Mouse (Mus musculus) heart, adult 2 months (tissue): ENCODE results near the gene Sstr2.

Experiments used
- CTCF ChIP-seq: fragments of 200-600 bp; IDR thresholded peaks from 2 replicates; pipeline ENCODE4 v1.8.1; 2022; ENCODE audit warnings: antibody characterized with exemption, mild to moderate bottlenecking, moderate library complexity
- POLR2A ChIP-seq: fragments of 200-500 bp; IDR thresholded peaks from 2 replicates; pipeline ENCODE4 v1.6.1; 2011; ENCODE audit warnings: mild to moderate bottlenecking, low read depth, low read length, control low read depth; ENCODE audit not compliant: insufficient read depth

- TF ChIP-seq POLR2A (no peak), CTCF (no peak)
Measured at GRCm38 (mm10) chr11:113667122-113667521, 48.0 kb downstream of the Sstr2 start.
